Mouse (Mus musculus) thymus, postnatal 36 days (tissue): Measurements from ENCODE around the gene Vmn2r7.
"Not testable (repeated sequence)": the region's sequence is repeated elsewhere in the genome, so short reads cannot be mapped to it uniquely, and the experiment has no call there.

Source experiments
- DNase-seq, 2 experiments: peaks; one replicate each; pipeline ENCODE4 v3.0.0; 2022; ENCODE audit warnings: mixed read lengths in 2 of 2

The Vmn2r7 gene

GRCm38 (mm10) chr3:64844665-64845064 lies at the start of gene Vmn2r7:
Gene Vmn2r7 (minus strand): TSS chr3:64844765.
- not testable (repeated sequence) for DNase-seq

GRCm38 (mm10) chr3:64889725-64890124 lies 45.2 kb upstream of the Vmn2r7 start:
- DNase-seq = no peak

GRCm38 (mm10) chr3:64878199-64878977 lies 33.8 kb upstream of the Vmn2r7 start:
- no peak for DNase-seq

GRCm38 (mm10) chr3:64876669-64877068 lies 32.1 kb upstream of the Vmn2r7 start:
- DNase-seq = no peak

- no peak for DNase-seq
These were observed 1.7 kb downstream of the Vmn2r7 start for GRCm38 (mm10) chr3:64842881-64843280.

- DNase-seq = no peak
These were observed 2.3 kb downstream of the Vmn2r7 start for GRCm38 (mm10) chr3:64842299-64842698.

- no peak for DNase-seq
These were observed 13.4 kb downstream of the Vmn2r7 start for GRCm38 (mm10) chr3:64831134-64831533.

GRCm38 (mm10) chr3:64791245-64791591 lies 53.3 kb downstream of the Vmn2r7 start:
- no peak for DNase-seq

GRCm38 (mm10) chr3:64790509-64791244 lies 53.9 kb downstream of the Vmn2r7 start:
- peak in 1 of 2 experiments; percentile 3 for DNase-seq

- DNase-seq = no peak
These were observed 61.7 kb downstream of the Vmn2r7 start for GRCm38 (mm10) chr3:64782901-64783300.

GRCm38 (mm10) chr3:64772132-64772531 lies 72.4 kb downstream of the Vmn2r7 start:
- no peak for DNase-seq

GRCm38 (mm10) chr3:64756145-64756544 lies 88.4 kb downstream of the Vmn2r7 start:
- DNase-seq = no peak

- not testable (repeated sequence) for DNase-seq
These were observed 117.2 kb downstream of the Vmn2r7 start for GRCm38 (mm10) chr3:64727187-64727970.

GRCm38 (mm10) chr3:64725736-64726135 lies 118.8 kb downstream of the Vmn2r7 start:
- DNase-seq = not testable (repeated sequence)

GRCm38 (mm10) chr3:64676069-64676468 lies 168.5 kb downstream of the Vmn2r7 start:
- not testable (repeated sequence) for DNase-seq
